Mouse (Mus musculus) layer of hippocampus, postnatal 36 days (tissue): Measurements from ENCODE around the gene Cops3. TPM values are rescaled to one million over a fixed set of nuclear protein-coding genes. Genes with fewer than 3 reads are reported as not detected.
A peak's percentile ranks its signal among the peaks of the same experiment; 100 is the strongest.

Experiments
- DNase-seq, 2 experiments: peaks; one replicate each; pipeline ENCODE4 v3.0.0; 2022
- total RNA-seq, 2 experiments: library from RNA; stranded (reverse); gene quantifications; 2 replicates each; pipeline ENCODE4 v1.2.3; 2021

Cops3 gene
- total RNA-seq, 2 experiments from 2014 or later, result 75.7 to 80.4 TPM

DNA sequence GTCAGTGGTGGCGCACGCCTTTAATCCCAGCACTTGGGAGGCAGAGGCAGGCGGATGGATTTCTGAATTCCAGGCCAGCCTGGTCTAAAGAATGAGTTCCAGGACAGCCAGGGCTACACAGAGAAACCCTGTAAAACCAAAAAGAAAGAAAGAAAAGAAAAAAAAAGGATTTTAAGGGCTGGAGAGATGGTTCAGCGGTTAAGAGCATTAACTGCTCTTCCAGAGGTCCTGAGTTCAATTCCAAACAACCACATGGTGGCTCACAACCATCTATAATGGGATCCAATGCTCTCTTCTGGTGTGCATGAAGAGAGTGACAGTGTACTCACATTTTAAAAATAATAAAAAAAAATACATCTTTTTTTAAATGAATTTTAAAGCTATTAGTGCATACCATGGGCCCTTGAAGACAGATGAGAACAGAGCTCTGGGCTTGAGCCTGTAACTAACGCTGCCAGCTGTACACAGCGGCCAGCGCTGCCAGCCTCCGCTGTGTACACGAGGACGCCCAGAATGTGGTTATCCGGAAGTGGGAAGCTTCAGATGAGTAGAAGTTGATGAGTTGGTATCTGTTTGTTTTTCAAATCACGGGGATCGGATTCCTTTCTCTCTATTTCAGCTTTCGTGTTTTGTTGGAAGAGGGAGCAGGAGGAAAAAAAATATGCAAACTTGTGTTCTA lies 29.0 kb downstream of the Cops3 start:
- DNase-seq, result no peak

DNA sequence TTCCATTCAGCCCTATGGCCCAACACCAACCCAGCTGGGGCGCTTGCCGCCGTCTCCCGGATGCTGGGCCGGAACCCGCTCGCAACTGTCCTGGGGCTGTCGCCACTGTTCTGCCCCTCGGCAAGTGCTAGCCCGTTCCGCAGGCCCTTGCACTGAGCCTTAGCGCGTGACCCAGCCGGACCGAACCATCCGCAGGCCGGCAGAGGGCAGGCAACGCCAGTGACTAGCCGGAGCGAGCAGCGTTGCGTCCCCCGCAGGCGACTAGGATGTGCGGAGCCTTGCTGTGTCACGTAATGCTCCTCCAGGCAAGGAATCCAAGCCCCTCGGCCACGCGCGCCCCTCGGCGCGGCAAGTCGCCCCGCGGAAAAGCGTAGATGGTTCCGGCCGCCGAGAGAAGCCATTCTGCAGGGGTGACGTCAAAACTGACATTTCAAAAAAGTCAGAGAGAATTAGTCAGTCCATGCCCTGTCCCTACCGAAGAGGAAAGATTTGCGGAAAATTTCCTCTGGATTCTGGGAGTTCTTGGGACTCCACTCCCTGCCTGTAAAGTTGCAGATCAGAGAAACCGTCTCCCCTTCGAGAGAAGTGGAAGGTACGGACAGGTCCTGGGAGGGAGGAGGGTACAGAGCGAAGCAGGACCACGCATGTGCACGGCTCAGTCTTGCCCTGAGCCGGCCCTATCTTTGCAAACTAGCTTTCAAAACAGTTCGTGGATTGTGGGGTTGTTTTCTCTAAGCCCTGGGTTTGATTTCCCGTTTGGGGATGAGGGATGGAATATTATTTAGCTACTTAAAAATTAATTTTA lies 29.8 kb downstream of the Cops3 start, which contains the start of gene Flcn:
Gene Flcn (minus strand): TSS at position 347 of the 805 bp plus-strand sequence.
- peak; percentile 86 to 88 for DNase-seq

DNA sequence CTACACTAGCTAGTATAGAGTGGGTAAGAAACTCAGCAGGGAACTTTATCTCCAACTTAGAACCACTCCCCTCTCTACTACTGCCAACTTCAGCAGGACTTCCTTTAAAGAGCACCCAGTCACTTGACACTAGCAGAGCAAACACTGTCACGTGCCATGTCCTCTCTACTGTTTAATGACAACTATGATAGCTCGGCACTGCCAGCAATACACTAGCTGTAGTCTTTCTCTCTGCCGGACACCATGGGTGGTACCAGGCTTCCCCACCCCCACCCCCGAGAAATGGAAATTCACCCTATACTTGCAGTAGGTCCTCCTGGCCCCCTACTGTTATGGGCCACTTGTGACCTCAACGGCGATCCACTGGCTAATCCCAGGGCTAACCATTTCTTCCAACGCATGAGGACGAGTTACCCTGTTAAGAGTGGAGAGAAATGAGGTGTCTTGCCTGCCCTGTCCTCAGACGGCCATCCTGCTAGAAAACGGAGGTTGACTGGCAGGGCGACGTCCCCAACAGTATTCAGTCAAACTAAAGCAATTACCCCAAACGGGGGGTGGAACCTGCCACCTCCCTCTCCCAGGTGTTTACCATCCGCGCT lies 30.5 kb downstream of the Cops3 start:
- no peak for DNase-seq

DNA sequence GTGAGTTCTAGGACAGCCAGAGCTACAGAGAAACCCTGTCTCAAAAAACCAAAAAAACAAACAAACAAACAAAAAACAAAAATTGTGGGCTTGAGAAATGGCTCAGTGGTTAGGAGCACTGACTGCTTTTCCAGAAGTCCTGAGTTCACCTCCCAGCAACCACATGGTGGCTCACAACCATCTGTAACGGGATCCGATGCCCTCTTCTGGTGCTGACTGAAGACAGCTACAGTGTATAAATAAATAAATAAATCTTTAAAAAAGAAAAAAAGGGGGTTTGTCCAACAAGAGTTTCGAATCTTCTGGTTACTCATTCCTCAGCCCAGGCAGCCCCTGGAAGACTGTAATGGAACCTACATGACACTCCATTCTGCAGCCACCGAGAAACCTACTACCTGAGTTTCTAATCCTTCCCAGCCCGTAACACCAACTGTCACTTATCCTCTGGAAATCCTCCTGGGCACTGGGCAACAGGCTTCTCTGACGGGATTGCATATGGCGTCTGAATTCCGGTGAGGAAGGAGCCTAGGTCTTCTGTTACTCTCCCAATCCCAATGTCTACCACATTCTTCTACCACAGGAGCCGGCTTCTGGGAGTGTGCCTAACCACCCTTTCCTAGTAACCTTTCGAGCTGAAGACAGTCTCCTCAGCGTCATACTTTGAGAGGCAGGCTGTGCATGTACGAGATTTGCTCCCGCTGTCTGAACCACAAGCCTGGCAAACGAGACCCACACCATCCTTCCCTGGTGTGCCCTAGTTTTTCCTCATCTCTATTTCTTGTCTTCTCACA lies 31.3 kb downstream of the Cops3 start:
- no peak for DNase-seq

DNA sequence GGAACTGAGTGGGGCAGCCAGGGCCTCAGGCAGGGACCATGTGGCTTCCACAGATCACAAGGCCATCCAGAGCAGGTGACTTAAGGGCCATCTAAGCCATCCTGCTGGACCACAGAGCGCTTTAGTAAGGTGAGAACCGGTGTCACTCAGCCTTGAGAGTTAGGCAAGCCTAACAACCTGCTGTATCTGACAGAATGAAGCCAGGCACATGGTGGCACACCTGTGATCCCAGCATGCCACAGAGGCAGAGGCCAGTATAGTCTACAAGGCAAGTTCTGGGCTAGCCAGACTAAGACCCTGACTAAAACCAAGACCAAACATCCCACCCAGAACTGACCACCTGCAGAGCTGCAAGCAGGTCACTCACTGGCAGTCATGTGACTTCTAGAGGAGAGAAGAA lies 34.0 kb downstream of the Cops3 start:
- DNase-seq, result no peak

DNA sequence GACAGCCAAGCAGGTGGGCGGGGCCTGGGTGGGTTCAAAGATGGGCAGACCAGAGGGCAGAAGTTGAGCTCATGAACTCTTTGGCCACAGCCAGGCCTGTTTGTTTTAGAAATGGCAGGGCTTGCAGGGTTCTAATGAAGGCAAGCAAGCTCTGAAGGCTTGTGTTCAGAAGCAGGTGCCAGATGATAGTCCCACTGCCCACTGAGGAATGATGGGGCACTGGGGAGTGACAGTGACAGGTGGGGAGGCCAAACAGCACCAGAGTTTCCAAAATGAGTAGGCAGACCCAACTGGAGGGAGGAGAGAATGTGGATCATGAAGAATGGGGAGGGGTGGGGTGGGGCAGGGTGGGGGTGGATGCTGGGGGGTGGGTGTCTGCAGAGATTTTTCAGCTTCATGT lies 34.4 kb downstream of the Cops3 start:
- no peak for DNase-seq

DNA sequence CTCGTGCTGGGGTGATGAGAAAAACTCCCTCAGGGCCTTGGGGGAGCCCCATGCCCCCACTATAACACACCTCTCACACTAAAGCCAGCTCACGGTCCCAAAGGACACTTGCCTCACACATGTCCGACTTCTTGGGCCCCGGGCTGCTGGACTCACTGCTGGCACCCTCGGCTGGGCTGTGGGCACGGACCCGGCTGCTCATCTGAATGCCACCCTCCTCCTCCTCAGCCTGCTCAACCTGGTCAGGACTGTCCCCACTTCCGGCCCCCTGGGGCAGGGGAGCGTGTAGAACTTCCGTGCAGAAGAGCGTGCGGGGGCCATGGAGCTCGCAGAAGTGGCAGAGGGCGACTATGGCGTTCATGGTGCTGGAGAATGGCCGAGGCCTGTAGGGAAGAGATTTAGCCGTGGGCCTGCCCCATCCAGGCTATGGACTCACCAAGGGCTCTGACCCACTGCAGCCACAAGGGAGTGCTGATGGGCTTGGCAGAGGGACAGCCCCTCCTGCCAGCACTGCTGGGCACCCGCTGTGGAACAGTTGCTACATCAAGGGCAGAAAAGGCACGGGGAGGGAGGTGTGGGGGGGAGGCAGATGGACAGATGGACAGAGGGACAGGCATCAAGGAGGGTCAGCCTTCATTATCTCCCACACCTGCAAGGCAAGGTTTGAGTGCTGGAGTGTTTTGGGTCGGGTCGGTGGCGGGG lies 35.1 kb downstream of the Cops3 start:
- no peak for DNase-seq

DNA sequence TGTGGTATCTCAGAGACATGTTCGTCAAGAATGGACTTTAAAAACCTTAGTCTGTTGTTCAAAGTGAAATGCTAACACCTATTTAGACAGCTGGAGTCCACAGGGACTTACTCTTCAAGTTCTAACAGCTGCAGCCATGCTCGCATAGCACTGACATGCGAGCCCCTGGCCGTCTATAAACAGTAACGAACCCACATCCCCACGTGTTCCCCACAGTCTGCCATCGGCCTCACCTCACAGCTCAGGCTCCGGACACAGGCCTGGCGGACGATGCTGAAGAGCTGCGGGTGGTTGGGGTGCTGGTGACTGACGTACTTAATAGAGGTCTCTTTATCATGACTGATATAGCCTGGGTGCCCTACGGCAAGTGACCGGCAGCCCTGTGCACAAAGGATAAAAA lies 36.1 kb downstream of the Cops3 start:
- no peak for DNase-seq

DNA sequence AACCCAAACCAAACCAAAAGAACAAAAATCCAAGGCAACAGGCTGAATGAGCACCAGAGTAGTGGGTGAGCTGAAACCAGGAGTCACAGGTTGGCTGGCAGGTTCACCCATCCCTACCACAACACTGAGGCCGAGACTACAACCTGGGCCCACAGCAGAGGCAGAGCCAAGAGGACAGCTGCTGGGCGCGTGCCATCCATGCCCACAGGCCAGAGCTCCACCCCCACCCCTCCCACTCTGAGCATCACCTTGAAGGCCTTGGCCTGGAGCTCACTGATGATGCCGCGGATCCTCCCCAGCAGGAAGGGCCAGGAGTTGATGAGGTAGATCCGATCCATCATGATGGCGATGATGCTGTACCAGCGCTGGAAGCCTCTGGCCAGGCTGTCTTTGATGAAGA lies 37.8 kb downstream of the Cops3 start:
- no peak for DNase-seq

DNA sequence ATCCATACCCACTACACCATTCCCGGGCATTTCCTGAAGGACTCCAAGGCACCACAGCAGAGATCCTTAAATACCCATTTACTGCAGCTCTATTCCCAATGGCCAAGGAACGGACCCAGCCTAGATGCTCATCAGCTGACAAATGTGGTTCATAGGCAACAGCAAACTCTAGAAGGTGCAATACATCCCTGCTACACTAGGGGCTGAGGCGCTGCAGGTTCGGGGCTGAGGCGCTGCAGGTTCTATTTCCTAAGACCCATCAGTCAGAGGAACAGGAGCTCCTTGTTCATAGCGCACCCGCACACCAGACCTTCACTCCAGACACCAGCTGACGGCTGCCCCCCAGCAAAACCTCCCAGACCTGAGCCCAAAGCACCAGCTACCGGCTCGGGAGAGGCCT lies 39.2 kb downstream of the Cops3 start:
- DNase-seq, result no peak

DNA sequence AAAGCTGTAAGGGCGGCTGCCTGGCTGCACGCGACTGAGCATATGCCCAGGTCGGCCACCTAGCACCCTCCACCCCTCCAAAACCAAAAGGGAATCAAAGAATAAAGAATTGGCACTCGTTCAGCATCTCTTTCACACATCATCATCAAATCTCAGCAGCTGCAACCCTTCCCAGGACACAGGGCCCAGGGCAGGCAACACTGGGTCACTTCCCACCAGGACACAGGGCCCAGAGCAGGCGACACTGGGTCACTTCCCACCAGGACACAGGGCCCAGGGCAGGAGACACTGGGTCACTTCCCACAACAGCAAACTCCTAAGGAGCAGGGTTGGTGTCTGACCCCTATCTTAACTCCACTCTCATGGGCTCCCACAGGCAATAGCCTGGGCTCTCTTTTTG lies 46.2 kb downstream of the Cops3 start:
- DNase-seq, result no peak

DNA sequence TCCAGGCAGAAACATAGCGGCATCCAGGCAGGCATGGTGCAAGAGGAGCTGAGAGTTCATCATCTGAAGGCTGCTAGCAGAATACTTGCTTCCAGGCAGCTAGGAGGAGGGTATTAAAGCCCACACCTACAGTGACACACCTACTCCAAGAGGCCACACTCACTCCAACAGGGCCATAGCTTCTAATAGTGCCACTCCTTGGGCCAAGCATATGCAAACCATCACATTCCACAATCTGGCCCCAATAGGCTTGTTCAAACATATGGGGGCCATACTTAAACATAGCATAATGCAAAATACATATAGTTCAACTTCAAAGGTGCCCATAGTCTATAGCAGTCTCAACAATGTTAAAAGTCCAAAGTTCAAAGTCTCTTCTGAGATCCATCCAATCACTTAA lies 50.3 kb downstream of the Cops3 start:
- DNase-seq, result no peak

DNA sequence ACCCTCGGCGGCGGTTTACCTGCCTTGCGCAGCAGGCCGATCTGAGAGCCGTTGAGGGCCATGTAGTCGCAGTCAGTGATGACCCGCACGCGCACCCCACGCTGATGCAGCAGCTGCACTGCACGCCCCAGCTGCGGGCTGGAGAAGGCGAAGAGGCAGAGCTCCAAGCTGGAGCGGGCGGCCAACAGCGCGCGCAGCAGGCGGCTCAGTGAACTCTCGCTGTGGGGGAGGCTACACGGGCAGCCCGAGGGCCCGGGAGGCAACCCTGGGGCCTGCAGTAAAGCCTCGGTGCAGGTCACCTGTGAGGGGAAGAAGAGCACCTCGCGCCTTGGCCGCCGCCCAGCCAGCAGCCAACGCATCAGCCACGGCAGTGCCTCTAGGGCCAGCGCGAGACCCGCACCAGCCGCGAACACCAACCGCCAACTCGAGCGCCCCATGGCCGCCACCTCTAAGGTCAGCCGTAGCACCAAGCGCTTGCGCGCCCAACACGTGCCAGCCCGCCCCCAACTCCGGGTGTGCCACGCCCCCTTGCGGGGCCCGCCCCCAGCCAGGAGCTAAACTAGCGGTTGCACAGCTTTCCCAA lies 52.3 kb downstream of the Cops3 start, which contains the start of gene Pld6:
Gene Pld6 (minus strand): TSS at position 447 of the 583 bp plus-strand sequence.
- DNase-seq, result no peak

DNA sequence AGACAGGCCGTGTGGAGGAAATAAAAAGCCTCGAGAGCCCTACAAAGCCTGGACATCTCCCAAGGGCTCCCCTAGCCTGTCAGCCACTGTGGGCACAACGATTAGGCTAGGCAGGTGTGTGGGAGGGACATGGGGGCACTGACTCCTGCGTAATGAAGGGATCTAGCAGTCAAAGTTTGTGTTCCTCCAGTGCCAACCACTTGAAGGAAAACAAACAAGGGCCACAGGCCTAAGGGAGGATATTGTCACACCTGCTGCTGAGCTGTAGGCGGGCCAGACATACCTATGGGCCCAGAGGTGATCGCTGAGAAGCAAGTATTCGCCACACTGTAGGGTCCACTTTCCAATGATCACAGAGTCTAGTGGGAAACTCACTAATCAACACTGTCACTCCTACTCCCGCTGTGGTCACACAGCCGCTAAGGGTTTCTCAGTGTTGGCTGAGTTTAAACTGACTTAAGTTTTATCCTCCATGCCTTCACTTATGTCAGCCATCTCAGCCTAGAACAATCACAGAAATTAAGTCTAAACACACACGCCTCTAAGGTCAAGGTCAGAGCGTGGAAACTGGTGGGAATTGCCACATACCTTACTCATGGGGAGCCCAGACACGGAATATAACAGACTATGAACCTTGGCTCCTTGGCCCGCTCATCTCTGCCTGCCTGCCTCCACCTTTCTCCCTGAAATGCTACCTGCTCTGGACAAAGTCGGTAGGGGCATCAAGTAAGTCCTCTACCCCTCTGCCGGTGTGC lies 53.0 kb downstream of the Cops3 start:
- no peak for DNase-seq

DNA sequence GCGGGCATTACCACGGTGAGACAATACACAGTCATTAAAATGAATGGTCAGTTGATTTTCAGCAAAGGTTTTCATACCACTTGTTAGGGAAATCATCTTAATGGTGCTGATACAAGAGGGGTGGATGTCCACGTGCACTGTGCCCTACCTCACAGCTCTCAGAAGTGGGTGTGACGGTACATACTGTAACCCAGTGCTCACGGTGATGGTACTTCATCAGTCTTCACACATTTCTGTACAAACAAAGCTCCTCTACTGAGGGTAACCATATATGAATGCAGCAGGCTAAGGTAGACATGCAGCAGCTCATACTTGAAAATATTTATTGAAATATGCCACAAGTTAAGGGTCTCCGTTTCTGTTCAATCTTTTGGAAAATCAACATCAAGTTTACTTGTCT lies 56.0 kb downstream of the Cops3 start:
- no peak for DNase-seq

DNA sequence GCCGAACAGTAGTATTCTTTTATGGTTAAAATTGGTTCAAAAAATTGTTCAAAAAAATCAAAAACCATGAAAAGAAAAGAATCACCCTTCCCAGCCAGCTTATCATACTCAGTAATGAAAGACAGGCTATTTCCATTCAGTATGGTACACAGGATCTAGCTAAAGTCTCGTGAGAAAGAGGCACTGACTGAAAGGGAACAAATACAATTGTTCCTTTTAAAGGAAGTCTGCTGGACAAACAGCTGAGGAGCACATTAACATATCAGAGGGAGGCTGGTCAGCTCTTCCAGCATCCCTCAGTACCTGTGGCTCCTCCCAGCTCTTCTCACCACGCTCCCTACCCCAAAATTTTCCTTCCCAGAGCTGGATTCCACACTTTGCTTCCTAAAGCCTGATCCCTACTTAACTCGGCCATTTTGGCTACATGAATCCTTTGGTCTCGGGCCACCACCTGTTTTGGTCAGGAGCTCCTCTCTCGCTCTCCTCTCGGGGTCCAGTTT lies 57.5 kb downstream of the Cops3 start:
- no peak for DNase-seq

DNA sequence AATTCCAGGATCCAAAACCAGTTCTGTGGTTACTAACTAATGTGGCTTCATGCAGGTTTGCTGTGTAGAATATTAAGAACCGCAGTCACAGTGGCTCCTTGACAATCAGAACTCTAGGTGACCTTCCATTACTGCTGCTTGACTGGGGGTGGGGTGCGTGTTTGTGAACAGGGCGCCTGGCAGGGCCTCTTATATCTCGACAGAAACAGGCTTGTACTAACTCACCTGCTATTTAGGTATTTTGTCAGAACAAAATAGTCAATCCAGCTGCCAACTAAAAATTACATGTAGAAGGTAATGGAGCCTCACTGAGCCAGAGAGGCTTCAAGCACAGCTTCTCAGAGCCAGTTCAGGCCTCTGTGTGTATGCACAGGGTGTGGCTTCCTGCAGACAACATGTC lies 59.4 kb downstream of the Cops3 start:
- DNase-seq, result no peak

DNA sequence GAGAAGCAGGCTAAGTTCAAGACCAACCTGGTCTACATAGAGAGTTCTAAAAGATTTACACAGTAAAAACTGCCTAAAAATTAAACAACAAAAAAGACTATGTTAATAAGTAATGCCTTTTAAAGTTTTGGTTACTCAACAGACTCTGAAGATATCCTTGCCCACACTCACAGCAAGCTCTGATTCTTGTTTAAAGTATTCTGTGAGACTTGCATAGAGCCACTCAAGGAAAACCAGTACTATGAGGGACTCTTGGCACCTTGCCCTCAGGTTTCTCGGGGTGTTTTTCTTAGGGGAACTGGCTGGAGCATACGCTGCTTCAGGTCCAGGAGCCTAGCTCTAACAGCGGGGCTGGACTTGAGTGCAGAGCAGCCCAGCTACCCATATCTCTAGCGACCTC lies 60.2 kb downstream of the Cops3 start:
- no peak for DNase-seq

DNA sequence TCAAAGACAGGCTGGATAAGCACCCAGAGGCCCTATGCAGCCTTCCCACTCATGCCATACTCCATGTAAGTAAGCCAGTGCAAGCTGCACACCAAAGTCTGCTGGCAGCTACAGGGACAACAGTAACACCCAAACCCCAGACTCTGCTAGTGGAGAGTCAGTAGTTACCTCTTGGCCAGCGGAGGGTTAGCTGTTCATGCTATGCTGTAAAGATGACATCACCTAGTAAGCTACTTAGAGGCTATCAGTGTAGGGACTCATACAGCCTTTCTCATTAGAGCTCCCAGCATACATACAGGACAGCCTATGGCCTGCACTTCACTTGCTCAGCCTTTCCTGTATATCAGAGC lies 60.8 kb downstream of the Cops3 start:
- DNase-seq, result no peak

DNA sequence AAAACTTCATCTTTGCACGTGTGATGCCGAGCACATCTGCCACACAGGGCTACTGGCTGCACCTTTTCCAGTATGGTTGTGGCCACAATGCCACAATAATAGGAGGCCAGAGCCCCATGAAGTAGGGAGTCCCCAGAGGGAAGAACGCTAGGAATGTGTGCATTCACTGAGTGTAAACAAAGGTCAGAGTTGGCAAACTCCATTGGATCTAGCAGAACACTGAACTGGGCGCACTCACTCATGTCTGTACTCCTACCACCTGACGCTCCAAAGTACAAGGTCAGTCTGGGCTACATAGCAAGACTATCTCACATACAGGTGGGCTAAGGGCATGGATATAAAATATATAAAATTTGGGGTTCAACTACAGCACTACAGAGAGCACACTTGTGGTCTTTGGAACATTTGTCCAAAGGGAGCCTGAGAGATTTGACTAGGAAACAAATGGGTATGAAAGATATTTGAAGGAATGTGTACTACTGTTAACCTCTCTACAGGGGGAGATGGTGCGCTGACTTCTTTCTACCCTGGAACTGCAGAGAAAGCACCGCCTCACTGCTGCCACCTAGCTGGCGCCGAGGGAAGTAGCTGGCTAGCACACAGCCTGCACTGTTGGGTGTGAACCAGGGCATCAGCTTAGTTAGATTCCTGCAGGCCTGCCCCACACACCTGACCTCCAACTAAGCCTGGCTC lies 61.3 kb downstream of the Cops3 start:
- peak; percentile 52 to 63 for DNase-seq
